ENCODE assay signal across 7 mouse cellular contexts in the genomic region with DNA sequence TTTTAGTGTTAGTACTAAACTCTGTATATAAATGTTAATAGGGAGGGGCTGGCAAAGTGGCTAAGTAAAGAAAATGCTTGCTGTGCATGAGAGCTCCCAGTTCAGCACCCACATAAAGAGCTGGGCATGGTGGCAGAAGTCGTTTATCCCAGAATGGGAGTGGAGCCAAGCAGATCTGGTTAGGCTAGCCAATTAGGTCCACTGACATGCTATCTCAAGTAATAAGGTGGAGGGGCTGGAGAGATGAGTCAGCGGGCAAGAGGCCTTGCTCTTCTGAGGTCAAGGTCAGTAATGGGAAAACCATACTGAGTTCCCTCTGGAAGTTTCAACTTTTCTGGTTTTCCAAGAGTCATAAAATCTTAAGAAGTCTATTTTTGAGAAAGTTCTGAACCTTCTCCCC. TPM values are rescaled to one million over a fixed set of nuclear protein-coding genes. Genes with fewer than 3 reads are reported as not detected.
DNase-seq lines count a peak whose midpoint lies in the region; ATAC-seq and TF ChIP-seq lines count a peak whose summit lies in the region.

No protein-coding gene starts in this region.

- peaks cover 16% of the 10 kb centered on the region for H3K4me1 ChIP-seq in lung, postnatal 0 days (ENCODE audit: insufficient read depth, low read depth, low read length)
- H3K4me1 ChIP-seq in embryonic facial prominence, embryonic 13.5 days = peaks cover 32% of the 10 kb centered on the region
- H3K4me1 ChIP-seq in intestine, embryonic 14.5 days (replicated peaks; ENCODE audit: control insufficient read depth, insufficient read depth, low read length) = peaks cover 19% of the 10 kb centered on the region
- peaks cover 23% of the 10 kb centered on the region for H3K4me1 ChIP-seq in neural tube, embryonic 12.5 days

- TF ChIP-seq CTCF in lung, postnatal 0 days (IDR thresholded peaks at IDR 0.05) = no peak

- H3K27me3 ChIP-seq in lung, postnatal 0 days (replicated peaks; ENCODE audit: insufficient read depth, low read length) = no peaks in the 10 kb centered on the region
- no peaks in the 10 kb centered on the region for H3K27me3 ChIP-seq in embryonic facial prominence, embryonic 13.5 days
- no peaks in the 10 kb centered on the region for H3K27me3 ChIP-seq in intestine, embryonic 14.5 days (replicated peaks; ENCODE audit: control insufficient read depth, insufficient read depth, low read length)
- H3K27me3 ChIP-seq in neural tube, embryonic 12.5 days (replicated peaks) = no peaks in the 10 kb centered on the region

- no peak overlapping the region for H3K27ac ChIP-seq in lung, postnatal 0 days (ENCODE audit: low read length)
- no peak overlapping the region for H3K27ac ChIP-seq in embryonic facial prominence, embryonic 13.5 days
- no peak overlapping the region for H3K27ac ChIP-seq in intestine, embryonic 14.5 days (ENCODE audit: low read depth)
- no peak overlapping the region for H3K27ac ChIP-seq in neural tube, embryonic 12.5 days

- no peak for ATAC-seq in lung, postnatal 0 days
- ATAC-seq in embryonic facial prominence, embryonic 13.5 days (ENCODE audit: insufficient number of reproducible peaks, insufficient read depth, low FRiP score, low TSS enrichment, low read depth) = no peak
- no peak for ATAC-seq in intestine, embryonic 14.5 days (replicated peaks; ENCODE audit: low FRiP score, low TSS enrichment, low read depth)
- no peak for ATAC-seq in neural tube, embryonic 12.5 days (ENCODE audit: low FRiP score, low read depth)

- WGBS in lung, postnatal 0 days = 48% methylated on average over 2 of the region's 2 CpGs
- WGBS in embryonic facial prominence, embryonic 13.5 days = 66% methylated on average over 2 of the region's 2 CpGs
- 68% methylated on average over 2 of the region's 2 CpGs for WGBS in intestine, embryonic 14.5 days
- 78% methylated on average over 2 of the region's 2 CpGs for WGBS in neural tube, embryonic 12.5 days

- peaks cover 12% of the 10 kb centered on the region for H3K36me3 ChIP-seq in lung, postnatal 0 days (ENCODE audit: insufficient read depth, low read length)
- H3K36me3 ChIP-seq in embryonic facial prominence, embryonic 13.5 days = peaks cover 55% of the 10 kb centered on the region
- H3K36me3 ChIP-seq in intestine, embryonic 14.5 days (ENCODE audit: control insufficient read depth, insufficient read depth, low read length) = peaks cover 43% of the 10 kb centered on the region
- H3K36me3 ChIP-seq in neural tube, embryonic 12.5 days = peaks cover 37% of the 10 kb centered on the region

- H3K9ac ChIP-seq in lung, postnatal 0 days (replicated peaks; ENCODE audit: low read depth) = peak overlapping the region; percentile 96; the same call in 1 of the 2 replicates
- peak overlapping the region; percentile 94 for H3K9ac ChIP-seq in embryonic facial prominence, embryonic 13.5 days
- peak overlapping the region; percentile 88 for H3K9ac ChIP-seq in intestine, embryonic 14.5 days (ENCODE audit: low read length)
- no peak overlapping the region for H3K9ac ChIP-seq in neural tube, embryonic 12.5 days

- peak overlapping the region; percentile 67 for H3K4me2 ChIP-seq in lung, postnatal 0 days (replicated peaks; ENCODE audit: low read depth, low read length)
- H3K4me2 ChIP-seq in embryonic facial prominence, embryonic 13.5 days = peak overlapping the region; percentile 78
- peak overlapping the region; percentile 96 for H3K4me2 ChIP-seq in intestine, embryonic 14.5 days (ENCODE audit: low read length)
- H3K4me2 ChIP-seq in neural tube, embryonic 12.5 days (replicated peaks) = peak overlapping the region; percentile 72

- no peak for DNase-seq in lung, postnatal 0 days (ENCODE audit: low spot score)
- DNase-seq in lung, postnatal 10 days = no peak
- DNase-seq in intestine, embryonic 14.5 days (ENCODE audit: low spot score) = no peak
- no peak for DNase-seq in embryo, embryonic 9.5 days (ENCODE audit: extremely low spot score)
- DNase-seq in T-cell, adult 2 months (ENCODE audit: low spot score) = no peak

- H3K9me3 ChIP-seq in lung, postnatal 0 days (ENCODE audit: low read length) = 0 out of 2 replicates have a peak, but pooled peaks cover 3% of the 10 kb centered on the region
- peaks cover 5% of the 10 kb centered on the region; the same call in 1 of the 2 replicates for H3K9me3 ChIP-seq in embryonic facial prominence, embryonic 13.5 days
- peaks cover 5% of the 10 kb centered on the region; the same call in 1 of the 2 replicates for H3K9me3 ChIP-seq in intestine, embryonic 14.5 days (ENCODE audit: control insufficient read depth, low read length)
- H3K9me3 ChIP-seq in neural tube, embryonic 12.5 days = peaks cover 5% of the 10 kb centered on the region

- no peak for TF ChIP-seq EP300 in lung, postnatal 0 days (IDR thresholded peaks at IDR 0.05)

- peak overlapping the region; percentile 80; the same call in 1 of the 2 replicates for H3K4me3 ChIP-seq in lung, postnatal 0 days (ENCODE audit: low read depth, low read length)
- peak overlapping the region; percentile 97 for H3K4me3 ChIP-seq in embryonic facial prominence, embryonic 13.5 days
- peak overlapping the region; percentile 87 for H3K4me3 ChIP-seq in intestine, embryonic 14.5 days (ENCODE audit: low read depth, low read length)
- peak overlapping the region; percentile 87 for H3K4me3 ChIP-seq in neural tube, embryonic 12.5 days

RNA-seq across cellular contexts. Expression of a gene that starts 1.0 kb away (rescaled TPM):
- polyA plus RNA-seq in lung, postnatal 0 days (2015; fragmentation: Nextera tagmentation; extraction: Ambion mirVana) = 23.8 and 24.1 TPM in 2 replicates
- polyA plus RNA-seq in embryonic facial prominence, embryonic 13.5 days (2015; fragmentation: Nextera tagmentation; extraction: Ambion mirVana) = 48.1 and 50.0 TPM in 2 replicates
- 53.6 and 60.3 TPM in 2 replicates for polyA plus RNA-seq in intestine, embryonic 14.5 days (2014; fragmentation: Nextera tagmentation; extraction: Ambion mirVana)
- polyA plus RNA-seq in neural tube, embryonic 12.5 days (2016; fragmentation: Nextera tagmentation; extraction: Ambion mirVana) = 50.4 and 50.8 TPM in 2 replicates

RNA-seq across cellular contexts. Expression of a gene that starts 1.0 kb away (rescaled TPM):
- 156 and 177 TPM in 2 replicates for polyA plus RNA-seq in lung, postnatal 0 days (2015; fragmentation: Nextera tagmentation; extraction: Ambion mirVana)
- 138 and 144 TPM in 2 replicates for polyA plus RNA-seq in embryonic facial prominence, embryonic 13.5 days (2015; fragmentation: Nextera tagmentation; extraction: Ambion mirVana)
- 133 and 149 TPM in 2 replicates for polyA plus RNA-seq in intestine, embryonic 14.5 days (2014; fragmentation: Nextera tagmentation; extraction: Ambion mirVana)
- 108 TPM in 2 replicates for polyA plus RNA-seq in neural tube, embryonic 12.5 days (2016; fragmentation: Nextera tagmentation; extraction: Ambion mirVana)
